Mouse (Mus musculus): Measurements from ENCODE around the gene Clcn3. TPM values are rescaled to one million over a fixed set of nuclear protein-coding genes. Genes with fewer than 3 reads are reported as not detected.
A peak's percentile ranks its signal among the peaks of the same experiment; 100 is the strongest.

The Clcn3 gene
- polyA plus RNA-seq, 1 experiment from 2014 or later: 51.4 TPM

GRCm38 (mm10) chr8:60865504-60866114 lies 117.5 kb downstream of the Clcn3 start:
- Histone ChIP-seq H3K9ac (no peak overlapping the region), H3K36me3 (no peaks in the 10 kb centered on the region), H3K4me2 (no peak overlapping the region), H3K4me1 (replicated peaks) (no peaks in the 10 kb centered on the region), H3K27ac (replicated peaks) (no peak overlapping the region), H3K27me3 (no peaks in the 10 kb centered on the region), H3K9me3 (no peaks in the 10 kb centered on the region), H3K4me3 (no peak overlapping the region)
- WGBS: 34% methylated on average over 3 of the region's 3 CpGs
- ATAC-seq (ENCODE audit: low read depth): peak; percentile 56; the same call in 1 of the 2 replicates

- no peak; the same call in 1 of the 2 replicates for ATAC-seq (ENCODE audit: low read depth)
- H3K9me3 ChIP-seq: no peaks in the 10 kb centered on the region
- no peak overlapping the region for H3K4me3 ChIP-seq
- no peak overlapping the region for H3K4me2 ChIP-seq
- WGBS: 65% methylated on average over 6 of the region's 6 CpGs
- no peak overlapping the region for H3K9ac ChIP-seq
- no peaks in the 10 kb centered on the region for H3K4me1 ChIP-seq (replicated peaks)
- H3K27me3 ChIP-seq: no peaks in the 10 kb centered on the region
- no peak overlapping the region for H3K27ac ChIP-seq (replicated peaks)
- no peaks in the 10 kb centered on the region for H3K36me3 ChIP-seq
These were observed 118.2 kb downstream of the Clcn3 start for GRCm38 (mm10) chr8:60864875-60865274.

- no peak overlapping the region for H3K4me3 ChIP-seq
- no peaks in the 10 kb centered on the region for H3K9me3 ChIP-seq
- H3K4me1 ChIP-seq (replicated peaks): no peaks in the 10 kb centered on the region
- ATAC-seq (ENCODE audit: low read depth): no peak
- no peak overlapping the region for H3K27ac ChIP-seq (replicated peaks)
- no peak overlapping the region for H3K9ac ChIP-seq
- WGBS: 89% methylated on average over 6 of the region's 6 CpGs
- H3K4me2 ChIP-seq: no peak overlapping the region
- H3K27me3 ChIP-seq: no peaks in the 10 kb centered on the region
- H3K36me3 ChIP-seq: no peaks in the 10 kb centered on the region
These were observed 121.3 kb downstream of the Clcn3 start for GRCm38 (mm10) chr8:60861783-60862182.

- Histone ChIP-seq H3K4me3 (no peak overlapping the region), H3K27ac (replicated peaks) (no peak overlapping the region), H3K4me1 (replicated peaks) (no peaks in the 10 kb centered on the region), H3K9me3 (no peaks in the 10 kb centered on the region), H3K27me3 (no peaks in the 10 kb centered on the region), H3K9ac (no peak overlapping the region), H3K36me3 (no peaks in the 10 kb centered on the region), H3K4me2 (no peak overlapping the region)
- ATAC-seq (ENCODE audit: low read depth): no peak; the same call in 1 of the 2 replicates
- 58% methylated on average over 3 of the region's 3 CpGs for WGBS
These were observed 122.4 kb downstream of the Clcn3 start for GRCm38 (mm10) chr8:60860749-60861148.

Other genes with a start within 250 kb of the Clcn3 start
- gene Hpf1, start 92.9 kb downstream of the Clcn3 start, polyA plus RNA-seq (2015; fragmentation: Nextera tagmentation; extraction: Ambion mirVana): 107 and 116 TPM in 2 replicates
- gene Nek1, start 9.9 kb upstream of the Clcn3 start, polyA plus RNA-seq (2015; fragmentation: Nextera tagmentation; extraction: Ambion mirVana): 31.7 and 31.8 TPM in 2 replicates
- gene Sh3rf1, start 240.6 kb upstream of the Clcn3 start, polyA plus RNA-seq (2015; fragmentation: Nextera tagmentation; extraction: Ambion mirVana): 19.8 and 22.3 TPM in 2 replicates

All from neural tube, embryonic 13.5 days (tissue).